Mouse (Mus musculus) heart, embryonic 16.5 days (tissue): ENCODE measurements at regions not wholly inside any gene's neighbourhood (a gene's known extent, or its start where the extent isn't known, plus 50 kb on each side); places are given as distances from the start of the nearest gene placed in this dataset.

Experiments used
- ATAC-seq: fragments of 200-750 bp; cut with Nextera tagmentation; replicated peaks from 2 replicates; pipeline ENCODE4 v1.8.0; 2017; ENCODE audit warnings: moderate number of reproducible peaks; ENCODE audit not compliant: insufficient read depth, low FRiP score; ENCODE audit errors: extremely low read depth
- H3K27ac ChIP-seq: fragments of 300-500 bp; sonication (generic); 2 replicates; pipeline ENCODE4 v1.5.1; 2014; ENCODE audit warnings: mild to moderate bottlenecking, low read length, control low read depth, moderate library complexity
- H3K27me3 ChIP-seq: fragments of 300-500 bp; sonication (generic); 2 replicates; pipeline ENCODE4 v1.6.1; 2014; ENCODE audit warnings: low read length, mixed read lengths; ENCODE audit not compliant: control insufficient read depth, insufficient read depth
- H3K36me3 ChIP-seq: fragments of 300-500 bp; sonication (generic); 2 replicates; pipeline ENCODE4 v1.6.1; 2014; ENCODE audit not compliant: control insufficient read depth, insufficient read depth
- H3K4me1 ChIP-seq: fragments of 300-500 bp; sonication (generic); 2 replicates; pipeline ENCODE4 v1.6.1; 2014; ENCODE audit warnings: low read length, mixed read lengths; ENCODE audit not compliant: control insufficient read depth, insufficient read depth
- H3K4me2 ChIP-seq: fragments of 300-500 bp; sonication (generic); 2 replicates; pipeline ENCODE4 v1.6.1; 2014; ENCODE audit warnings: low read depth, mild to moderate bottlenecking, control low read depth, low read length
- H3K4me3 ChIP-seq: fragments of 300-500 bp; sonication (generic); 2 replicates; pipeline ENCODE4 v1.5.1; 2014; ENCODE audit warnings: mild to moderate bottlenecking, control low read depth, low read length
- H3K9ac ChIP-seq: fragments of 300-500 bp; sonication (generic); 2 replicates; pipeline ENCODE4 v1.6.1; 2014; ENCODE audit warnings: low read length, control low read depth
- H3K9me3 ChIP-seq: fragments of 300-500 bp; sonication (generic); replicated peaks from 2 replicates; pipeline ENCODE4 v1.6.1; 2016; ENCODE audit warnings: low read length; ENCODE audit not compliant: control insufficient read depth
- WGBS: fragments of 180-500 bp; shearing (Covaris S2); extraction: QIAGEN DNeasy Blood & Tissue Kit; methylation state at CpG from one replicate; pipeline ENCODE4 v1.1.7; 2014; 5-methylcytosine and 5-hydroxymethylcytosine counted together

DNA sequence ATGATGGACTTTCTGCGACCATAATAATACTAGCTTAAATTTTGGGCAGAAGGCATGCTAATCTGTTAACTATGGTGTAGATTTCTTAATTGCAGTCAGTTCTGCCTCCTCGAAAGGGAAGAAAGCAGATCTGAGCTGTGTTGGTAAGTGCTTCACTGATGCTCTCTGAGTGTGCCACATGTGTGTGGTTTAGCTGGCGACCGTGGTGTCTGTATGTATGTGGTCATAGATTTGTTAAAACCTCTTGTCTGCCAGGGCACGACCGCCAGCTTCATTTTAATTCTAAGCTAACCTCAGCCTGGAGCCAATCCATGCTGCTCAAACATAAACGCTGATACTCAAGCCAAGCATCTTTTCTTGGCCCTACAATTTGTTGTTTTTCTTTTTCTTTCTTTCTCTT is 330.5 kb upstream of the Jag1 start:
- ATAC-seq, result no peak
- WGBS, result 81% methylated on average over 7 of the region's 7 CpGs
- no peak overlapping the region for H3K9ac ChIP-seq
- no peak overlapping the region for H3K4me2 ChIP-seq
- H3K36me3 ChIP-seq, result no peaks in the 10 kb centered on the region
- no peak overlapping the region for H3K4me3 ChIP-seq
- H3K4me1 ChIP-seq, result no peaks in the 10 kb centered on the region
- H3K27ac ChIP-seq, result no peak overlapping the region
- no peaks in the 10 kb centered on the region for H3K27me3 ChIP-seq
- no peaks in the 10 kb centered on the region for H3K9me3 ChIP-seq

DNA sequence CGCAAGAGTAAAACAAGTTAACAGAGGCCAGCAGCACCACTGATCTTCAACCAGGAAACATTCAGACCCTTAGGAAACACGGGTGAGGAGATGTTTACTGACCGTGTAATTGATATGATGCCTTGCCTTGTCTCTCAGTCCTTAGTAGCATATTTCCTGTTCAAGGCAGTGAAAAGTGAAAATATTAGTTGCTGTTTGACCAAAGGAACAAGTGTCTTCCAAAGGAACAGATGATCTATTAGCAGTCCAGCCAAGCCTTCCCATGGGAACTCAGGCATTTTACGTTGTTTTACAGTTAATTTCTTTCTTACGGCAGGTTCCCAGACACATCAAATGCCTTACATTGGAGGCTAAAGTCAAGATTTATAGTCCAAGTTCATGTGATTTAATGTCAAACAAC is 321.3 kb upstream of the Jag1 start:
- peaks cover 10% of the 10 kb centered on the region for H3K4me1 ChIP-seq
- 69% methylated on average over 5 of the region's 5 CpGs for WGBS
- H3K27ac ChIP-seq, result no peak overlapping the region
- H3K9me3 ChIP-seq, result no peaks in the 10 kb centered on the region
- no peak overlapping the region for H3K9ac ChIP-seq
- no peak overlapping the region for H3K4me3 ChIP-seq
- ATAC-seq, result no peak
- no peaks in the 10 kb centered on the region for H3K36me3 ChIP-seq
- no peak overlapping the region for H3K4me2 ChIP-seq
- H3K27me3 ChIP-seq, result no peaks in the 10 kb centered on the region

DNA sequence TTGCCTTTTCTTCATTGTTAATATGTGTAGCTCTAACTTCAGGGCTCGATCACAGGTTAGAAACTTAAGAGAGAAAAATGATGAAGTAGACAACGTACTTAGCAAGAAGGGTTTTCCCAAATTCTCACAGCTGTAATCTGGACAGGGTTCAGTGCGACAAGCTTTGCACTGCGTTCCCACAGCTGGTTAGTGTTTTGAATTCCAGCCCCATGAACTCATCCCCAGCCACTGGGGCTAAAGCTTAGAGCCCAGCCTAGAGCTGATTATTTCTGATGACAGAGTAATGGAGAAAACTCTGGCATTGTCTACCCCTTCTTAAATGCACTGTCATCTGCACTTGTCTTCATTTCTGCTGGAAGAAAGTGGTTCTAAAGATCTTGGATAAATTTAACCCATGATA is 319.7 kb upstream of the Jag1 start:
- no peak overlapping the region for H3K27ac ChIP-seq
- no peaks in the 10 kb centered on the region for H3K9me3 ChIP-seq
- ATAC-seq, result peak; percentile 72
- H3K4me2 ChIP-seq, result no peak overlapping the region
- H3K4me3 ChIP-seq, result no peak overlapping the region
- H3K36me3 ChIP-seq, result no peaks in the 10 kb centered on the region
- peaks cover 13% of the 10 kb centered on the region for H3K4me1 ChIP-seq
- no peaks in the 10 kb centered on the region for H3K27me3 ChIP-seq
- 23% methylated on average over 4 of the region's 4 CpGs for WGBS
- no peak overlapping the region for H3K9ac ChIP-seq

DNA sequence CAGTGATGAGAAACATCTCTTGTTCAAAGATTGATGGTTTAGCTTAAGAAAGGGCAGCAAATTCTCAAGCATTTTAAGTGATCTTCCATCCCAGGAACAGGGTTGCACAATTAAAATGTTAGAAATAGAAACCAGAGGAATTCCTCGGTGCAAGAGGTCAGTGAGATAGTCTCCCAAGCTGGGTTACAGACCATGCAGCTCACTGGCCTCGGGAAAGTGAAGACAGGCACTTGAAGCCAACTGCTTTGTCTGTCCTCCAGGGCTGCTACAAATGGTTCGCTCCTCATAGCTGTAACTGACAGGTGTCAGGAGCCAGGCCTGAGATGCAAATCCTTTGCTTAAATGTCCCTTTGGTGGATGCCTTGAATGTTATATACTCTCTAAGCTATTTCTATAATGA is 306.2 kb upstream of the Jag1 start:
- H3K27me3 ChIP-seq, result no peaks in the 10 kb centered on the region
- H3K9me3 ChIP-seq, result no peaks in the 10 kb centered on the region
- no peak overlapping the region for H3K27ac ChIP-seq
- peaks cover 4% of the 10 kb centered on the region; the same call in 1 of the 2 replicates for H3K4me1 ChIP-seq
- H3K9ac ChIP-seq, result no peak overlapping the region
- peak; percentile 76 for ATAC-seq
- WGBS, result 33% methylated on average over 3 of the region's 3 CpGs
- no peaks in the 10 kb centered on the region for H3K36me3 ChIP-seq
- H3K4me3 ChIP-seq, result no peak overlapping the region
- no peak overlapping the region for H3K4me2 ChIP-seq

DNA sequence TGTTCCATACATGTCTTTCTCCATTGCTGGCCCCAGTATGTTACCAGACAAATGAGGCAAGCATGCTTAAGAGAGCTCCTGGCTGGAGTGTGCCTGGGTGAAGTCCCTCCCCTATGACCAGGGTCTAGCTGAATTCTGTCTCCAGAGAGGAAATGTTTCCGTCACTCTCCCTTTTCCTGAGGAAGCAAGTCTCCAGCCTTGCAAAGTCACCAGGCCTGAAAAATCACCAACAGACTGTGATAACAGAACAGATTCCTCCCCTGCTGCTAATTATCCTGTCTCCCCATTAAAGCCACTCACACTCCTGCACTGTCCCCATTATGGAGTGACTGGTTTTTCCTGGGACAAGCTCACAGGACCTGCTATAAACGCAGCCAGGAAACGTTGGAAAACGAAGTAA is 303.2 kb upstream of the Jag1 start:
- Histone ChIP-seq H3K9ac (no peak overlapping the region), H3K27ac (peak overlapping the region; percentile 35), H3K4me2 (no peak overlapping the region), H3K36me3 (no peaks in the 10 kb centered on the region), H3K4me3 (no peak overlapping the region), H3K27me3 (no peaks in the 10 kb centered on the region), H3K9me3 (no peaks in the 10 kb centered on the region), H3K4me1 (peaks cover 4% of the 10 kb centered on the region; the same call in 1 of the 2 replicates)
- WGBS, result 44% methylated on average over 4 of the region's 4 CpGs
- ATAC-seq, result peak; percentile 67

DNA sequence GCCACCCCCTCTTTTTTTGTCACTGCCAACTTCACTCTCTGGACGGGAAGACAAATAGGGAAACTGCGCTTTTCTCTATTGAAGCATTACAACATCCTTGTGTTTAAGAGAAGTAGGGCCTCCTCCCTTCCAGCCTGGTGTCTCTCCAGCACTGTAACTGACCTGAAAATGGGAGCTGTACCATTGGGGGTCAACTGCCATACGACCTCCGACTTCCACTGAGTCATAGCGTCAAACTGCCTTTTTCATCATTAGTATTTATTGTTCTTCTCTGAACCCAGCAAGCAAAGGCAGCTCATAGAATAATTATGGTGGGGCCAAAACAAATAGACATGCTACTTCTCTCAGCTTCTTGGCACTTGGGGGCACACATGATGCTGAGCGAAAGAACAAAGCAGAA is 301.2 kb upstream of the Jag1 start:
- no peak overlapping the region for H3K4me2 ChIP-seq
- H3K9ac ChIP-seq, result no peak overlapping the region
- no peak for ATAC-seq
- H3K36me3 ChIP-seq, result no peaks in the 10 kb centered on the region
- no peaks in the 10 kb centered on the region for H3K27me3 ChIP-seq
- peaks cover 2% of the 10 kb centered on the region; the same call in 1 of the 2 replicates for H3K4me1 ChIP-seq
- H3K4me3 ChIP-seq, result no peak overlapping the region
- WGBS, result 82% methylated on average over 6 of the region's 6 CpGs
- H3K9me3 ChIP-seq, result no peaks in the 10 kb centered on the region
- no peak overlapping the region for H3K27ac ChIP-seq

DNA sequence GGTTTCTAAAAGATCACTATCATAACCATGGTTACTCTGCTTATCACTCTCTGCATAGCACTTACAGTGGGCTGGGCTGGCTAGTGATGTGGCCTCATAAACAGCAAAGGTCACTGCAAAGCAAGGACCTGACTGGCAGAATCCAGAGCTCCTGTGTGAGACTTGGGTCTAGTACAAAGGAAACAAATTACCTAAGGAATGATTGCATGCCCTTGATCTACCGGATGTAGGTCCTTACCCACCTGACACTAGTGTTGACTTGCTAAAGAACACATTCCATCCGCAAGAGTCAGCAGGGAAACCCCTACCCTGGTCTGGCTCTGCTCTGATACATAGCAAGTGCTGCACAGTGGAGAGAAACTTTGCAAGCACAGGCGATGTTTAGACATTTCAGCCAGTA is 297.0 kb upstream of the Jag1 start:
- H3K9ac ChIP-seq, result no peak overlapping the region
- H3K4me1 ChIP-seq, result no peaks in the 10 kb centered on the region
- H3K36me3 ChIP-seq, result no peaks in the 10 kb centered on the region
- H3K27me3 ChIP-seq, result no peaks in the 10 kb centered on the region
- ATAC-seq, result no peak
- H3K9me3 ChIP-seq, result no peaks in the 10 kb centered on the region
- 22% methylated on average over 3 of the region's 3 CpGs for WGBS
- H3K4me2 ChIP-seq, result no peak overlapping the region
- H3K27ac ChIP-seq, result no peak overlapping the region
- no peak overlapping the region for H3K4me3 ChIP-seq

DNA sequence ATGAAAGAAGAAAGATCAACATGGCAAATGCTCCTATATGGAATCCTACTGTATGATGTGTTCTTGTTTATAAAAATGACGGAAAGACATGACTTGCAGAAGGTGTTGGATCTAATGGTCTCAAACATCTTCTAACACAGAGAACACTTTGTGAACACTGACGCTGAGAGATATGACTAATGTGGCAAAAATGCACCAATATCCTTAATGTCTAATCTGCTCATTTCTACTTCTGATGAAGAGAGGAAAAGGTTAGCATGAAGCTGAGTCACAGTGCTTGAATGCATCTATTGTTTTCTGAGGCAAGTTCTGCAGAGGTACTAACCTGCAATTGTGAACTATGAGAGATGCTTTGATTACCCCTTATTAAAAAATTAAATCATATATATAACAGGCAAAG is 293.2 kb upstream of the Jag1 start:
- Histone ChIP-seq H3K4me1 (no peaks in the 10 kb centered on the region), H3K4me3 (no peak overlapping the region), H3K4me2 (no peak overlapping the region), H3K9ac (no peak overlapping the region), H3K36me3 (no peaks in the 10 kb centered on the region), H3K27ac (no peak overlapping the region), H3K9me3 (no peaks in the 10 kb centered on the region), H3K27me3 (no peaks in the 10 kb centered on the region)
- ATAC-seq, result no peak
- WGBS, result 70% methylated on average over 2 of the region's 2 CpGs

DNA sequence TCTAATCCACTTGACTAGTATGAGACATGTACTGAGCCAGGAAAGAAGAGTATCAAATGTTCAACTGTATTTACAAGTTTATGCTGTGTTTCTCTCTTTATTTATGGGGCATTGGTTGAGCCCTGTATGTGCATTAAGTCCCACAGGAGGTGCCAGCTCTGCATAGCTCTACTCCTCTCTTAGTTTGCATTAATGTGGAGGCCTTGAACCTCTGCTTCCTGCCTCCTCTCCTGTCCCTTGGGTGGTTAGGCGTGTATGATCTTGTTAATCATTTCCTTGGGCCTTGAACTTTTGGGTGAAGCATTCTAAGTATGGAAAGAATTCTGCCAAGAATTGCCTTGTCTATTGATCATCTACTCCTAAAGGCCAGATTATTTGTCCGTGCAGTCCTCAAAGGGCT is 291.9 kb upstream of the Jag1 start:
- H3K27ac ChIP-seq, result no peak overlapping the region
- H3K4me1 ChIP-seq, result no peaks in the 10 kb centered on the region
- no peak overlapping the region for H3K9ac ChIP-seq
- H3K27me3 ChIP-seq, result no peaks in the 10 kb centered on the region
- WGBS, result 79% methylated on average over 2 of the region's 2 CpGs
- no peak for ATAC-seq
- no peaks in the 10 kb centered on the region for H3K9me3 ChIP-seq
- no peak overlapping the region for H3K4me3 ChIP-seq
- no peaks in the 10 kb centered on the region for H3K36me3 ChIP-seq
- H3K4me2 ChIP-seq, result no peak overlapping the region

DNA sequence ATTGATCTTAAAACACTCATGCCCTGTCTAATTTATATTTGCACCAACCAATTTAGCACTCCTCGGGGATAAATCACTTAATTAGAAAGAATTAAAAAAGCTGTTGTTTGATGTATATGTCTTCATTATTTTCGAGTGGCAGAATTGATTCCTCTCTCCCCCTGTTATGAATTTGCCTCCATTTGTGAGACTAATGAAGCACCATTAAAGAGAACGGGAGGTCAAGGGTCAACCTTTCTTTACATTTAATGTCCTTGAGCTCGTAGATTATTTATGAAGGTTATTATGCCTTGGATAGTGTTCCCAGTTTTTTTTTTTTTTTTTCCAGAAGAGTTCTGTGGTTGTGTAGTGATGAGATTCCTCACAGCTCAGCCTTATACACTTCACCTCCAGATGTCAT is 277.0 kb upstream of the Jag1 start:
- Histone ChIP-seq H3K4me3 (no peak overlapping the region), H3K9me3 (0 out of 2 replicates have a peak, but pooled peaks cover 3% of the 10 kb centered on the region), H3K4me1 (no peaks in the 10 kb centered on the region), H3K27me3 (no peaks in the 10 kb centered on the region), H3K27ac (no peak overlapping the region), H3K36me3 (no peaks in the 10 kb centered on the region), H3K9ac (no peak overlapping the region), H3K4me2 (no peak overlapping the region)
- WGBS, result 73% methylated on average over 4 of the region's 4 CpGs
- no peak for ATAC-seq
